Mouse (Mus musculus): Measurements from ENCODE around the gene Lrfn1. TPM values are rescaled to one million over a fixed set of nuclear protein-coding genes. Genes with fewer than 3 reads are reported as not detected.

Lrfn1 gene
- polyA plus RNA-seq, 1 experiment from 2014 or later: 0.97 TPM

DNA sequence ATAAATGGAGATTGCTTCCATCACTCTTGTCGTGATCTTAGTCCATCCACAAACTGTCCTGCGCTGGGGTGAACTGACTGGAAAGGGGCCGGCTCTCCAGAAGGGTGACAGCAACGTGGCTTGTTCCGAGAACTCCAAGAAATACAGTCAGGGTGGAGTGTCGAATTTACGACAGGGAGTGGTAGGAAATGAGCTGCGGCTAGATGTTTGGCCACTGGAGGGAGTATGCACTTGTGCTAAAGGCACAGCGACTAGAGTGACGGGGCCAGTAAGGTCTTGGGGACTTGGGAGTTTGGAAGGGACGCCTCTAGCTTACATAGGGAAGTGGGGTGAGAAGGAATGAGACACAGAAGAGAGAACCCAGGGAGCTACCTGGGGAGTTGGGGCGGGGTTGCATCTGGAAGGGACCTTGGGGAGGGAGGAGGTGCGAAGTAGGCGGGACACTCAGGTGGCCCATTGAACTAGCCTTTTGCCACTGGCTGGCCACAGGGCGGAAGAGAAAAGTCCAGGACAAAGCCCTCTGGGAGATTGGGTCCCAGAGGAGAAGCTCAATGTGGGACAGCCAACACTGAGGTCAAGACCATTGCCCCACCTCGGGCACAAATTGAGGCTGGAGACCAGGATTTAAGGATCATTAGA, 14.7 kb upstream of the Lrfn1 start, which contains the start of gene Gmfg:
Gene Gmfg (plus strand): TSS at position 516 of the 639 bp plus-strand sequence.
- Histone ChIP-seq H3K36me3 (ENCODE audit: insufficient read depth, low read length) (no peaks in the 10 kb centered on the region), H3K27ac (ENCODE audit: low read length) (peak within 1 kb of the TSS; percentile 94), H3K9ac (replicated peaks; ENCODE audit: low read depth) (peak within 1 kb of the TSS; percentile 48; the same call in 1 of the 2 replicates), H3K27me3 (replicated peaks; ENCODE audit: insufficient read depth, low read length) (no peaks in the 10 kb centered on the region), H3K9me3 (ENCODE audit: low read length) (no peaks in the 10 kb centered on the region), H3K4me1 (ENCODE audit: insufficient read depth, low read depth, low read length) (peaks cover 17% of the 10 kb centered on the region; the same call in 1 of the 2 replicates), H3K4me3 (ENCODE audit: low read depth, low read length) (peak within 1 kb of the TSS; percentile 77), H3K4me2 (replicated peaks; ENCODE audit: low read depth, low read length) (peak within 1 kb of the TSS; percentile 70)
- DNase-seq (ENCODE audit: low spot score) (peak; percentile 96), ATAC-seq (peak; percentile 53)
- 2% methylated on average over 15 of the region's 16 CpGs for whole genome bisulfite sequencing
- TF ChIP-seq CTCF (IDR thresholded peaks at IDR 0.05) (peak; percentile 90), EP300 (IDR thresholded peaks at IDR 0.05) (peak; percentile 67; the same call in 1 of the 2 replicates)

DNA sequence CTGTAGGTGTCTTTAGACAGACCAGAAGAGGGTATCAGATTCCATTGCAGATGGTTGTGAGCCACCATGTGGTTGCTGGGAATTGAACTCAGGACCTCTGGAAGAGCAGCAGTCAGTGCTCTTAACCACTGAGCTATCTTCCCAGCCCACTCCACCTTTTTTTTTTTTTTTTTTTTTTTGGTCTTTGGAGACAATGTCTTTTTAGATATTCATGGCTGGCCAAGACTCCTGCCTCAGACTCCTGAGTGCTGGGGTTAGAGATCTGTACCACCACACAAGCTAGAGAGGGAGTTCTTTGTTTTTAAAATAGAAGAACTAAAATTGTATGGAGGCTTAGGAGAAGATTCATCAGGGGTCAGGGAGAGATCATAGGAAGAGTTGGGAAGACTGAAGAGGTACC, 13.8 kb upstream of the Lrfn1 start:
- no peaks in the 10 kb centered on the region for H3K9me3 ChIP-seq (ENCODE audit: low read length)
- H3K27ac ChIP-seq (ENCODE audit: low read length): no peak overlapping the region
- DNase-seq (ENCODE audit: low spot score) (no peak), ATAC-seq (no peak)
- no peak overlapping the region for H3K4me3 ChIP-seq (ENCODE audit: low read depth, low read length)
- no peak for TF ChIP-seq EP300 (IDR thresholded peaks at IDR 0.05)
- TF ChIP-seq CTCF (IDR thresholded peaks at IDR 0.05): no peak
- no peaks in the 10 kb centered on the region for H3K27me3 ChIP-seq (replicated peaks; ENCODE audit: insufficient read depth, low read length)
- H3K9ac ChIP-seq (replicated peaks; ENCODE audit: low read depth): no peak overlapping the region
- H3K36me3 ChIP-seq (ENCODE audit: insufficient read depth, low read length): no peaks in the 10 kb centered on the region
- H3K4me1 ChIP-seq (ENCODE audit: insufficient read depth, low read depth, low read length): peaks cover 17% of the 10 kb centered on the region; the same call in 1 of the 2 replicates
- no peak overlapping the region for H3K4me2 ChIP-seq (replicated peaks; ENCODE audit: low read depth, low read length)

DNA sequence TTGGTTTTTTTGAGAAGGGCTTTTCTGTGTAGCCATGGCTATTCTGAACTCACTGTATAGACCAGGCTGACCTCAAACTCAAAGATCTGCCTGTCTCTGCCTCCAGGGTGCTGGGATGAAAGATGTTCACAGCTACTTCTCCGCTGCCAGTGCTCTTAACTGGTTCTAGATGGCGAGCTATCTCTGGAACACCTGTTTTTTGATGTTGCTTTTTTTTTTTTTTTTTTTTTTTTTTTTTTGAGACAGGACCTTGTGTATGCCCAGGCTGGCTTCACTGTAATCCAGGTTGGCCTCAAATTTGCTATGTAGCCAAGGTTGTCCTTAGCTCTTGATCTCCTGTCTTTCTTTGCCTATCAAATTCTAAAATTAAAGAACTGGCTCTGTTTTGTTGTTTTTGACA, 13.0 kb upstream of the Lrfn1 start:
- H3K27me3 ChIP-seq (replicated peaks; ENCODE audit: insufficient read depth, low read length): no peaks in the 10 kb centered on the region
- peaks cover 17% of the 10 kb centered on the region; the same call in 1 of the 2 replicates for H3K4me1 ChIP-seq (ENCODE audit: insufficient read depth, low read depth, low read length)
- TF ChIP-seq CTCF (IDR thresholded peaks at IDR 0.05) (no peak), EP300 (IDR thresholded peaks at IDR 0.05) (no peak)
- 60% methylated on average over 2 of the region's 2 CpGs for WGBS
- H3K27ac ChIP-seq (ENCODE audit: low read length): no peak overlapping the region
- no peak overlapping the region for H3K4me3 ChIP-seq (ENCODE audit: low read depth, low read length)
- DNase-seq (ENCODE audit: low spot score) (no peak), ATAC-seq (no peak)
- H3K9ac ChIP-seq (replicated peaks; ENCODE audit: low read depth): no peak overlapping the region
- H3K36me3 ChIP-seq (ENCODE audit: insufficient read depth, low read length): no peaks in the 10 kb centered on the region
- H3K4me2 ChIP-seq (replicated peaks; ENCODE audit: low read depth, low read length): no peak overlapping the region
- H3K9me3 ChIP-seq (ENCODE audit: low read length): no peaks in the 10 kb centered on the region

GRCm38 (mm10) chr7:28440739-28441138, 11.0 kb upstream of the Lrfn1 start:
- DNase-seq (ENCODE audit: low spot score) (peak; percentile 84), ATAC-seq (no peak)
- Histone ChIP-seq H3K9ac (replicated peaks; ENCODE audit: low read depth) (no peak overlapping the region), H3K36me3 (ENCODE audit: insufficient read depth, low read length) (no peaks in the 10 kb centered on the region), H3K9me3 (ENCODE audit: low read length) (no peaks in the 10 kb centered on the region), H3K27me3 (replicated peaks; ENCODE audit: insufficient read depth, low read length) (no peaks in the 10 kb centered on the region), H3K4me2 (replicated peaks; ENCODE audit: low read depth, low read length) (peak overlapping the region; percentile 28; the same call in 1 of the 2 replicates), H3K27ac (ENCODE audit: low read length) (peak overlapping the region; percentile 77), H3K4me1 (ENCODE audit: insufficient read depth, low read depth, low read length) (peaks cover 5% of the 10 kb centered on the region; the same call in 1 of the 2 replicates), H3K4me3 (ENCODE audit: low read depth, low read length) (no peak overlapping the region; the same call in 1 of the 2 replicates)
- TF ChIP-seq CTCF (IDR thresholded peaks at IDR 0.05) (no peak), EP300 (IDR thresholded peaks at IDR 0.05) (peak; percentile 85)
- 41% methylated on average over 2 of the region's 2 CpGs for WGBS

DNA sequence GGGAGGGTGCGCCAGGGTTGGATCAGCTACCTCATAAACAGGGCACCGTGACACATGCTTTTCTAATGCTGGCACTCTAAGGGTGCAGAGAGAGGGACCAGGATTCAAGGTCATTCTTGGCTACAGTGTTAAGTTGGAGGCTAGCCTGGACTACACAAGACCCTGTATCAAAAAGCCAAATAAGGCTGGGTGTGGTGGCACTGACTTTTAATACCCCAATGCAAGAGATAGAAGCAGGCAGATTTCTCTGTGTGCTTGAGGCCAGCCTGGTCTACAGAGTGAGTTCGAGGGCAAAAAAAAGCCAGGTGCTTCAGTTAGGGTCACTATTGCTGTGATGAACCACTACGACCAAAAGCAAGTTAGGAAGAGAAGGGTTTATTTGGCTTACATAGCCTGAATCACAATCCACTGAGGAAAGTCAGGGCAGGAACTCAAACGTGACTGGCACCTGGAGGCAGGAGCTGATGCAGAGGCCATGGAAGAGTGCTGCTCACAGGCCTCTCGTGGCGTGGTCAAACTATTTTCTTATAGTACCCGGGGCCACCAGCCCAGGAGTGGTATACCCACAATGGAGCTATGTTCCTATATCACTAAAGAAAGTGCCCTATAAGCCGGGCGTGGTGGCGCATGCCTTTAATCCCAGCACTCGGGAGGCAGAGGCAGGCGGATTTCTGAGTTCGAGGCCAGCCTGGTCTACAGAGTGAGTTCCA, 9.8 kb upstream of the Lrfn1 start:
- Histone ChIP-seq H3K27ac (ENCODE audit: low read length) (peak overlapping the region; percentile 8), H3K27me3 (replicated peaks; ENCODE audit: insufficient read depth, low read length) (no peaks in the 10 kb centered on the region), H3K36me3 (ENCODE audit: insufficient read depth, low read length) (no peaks in the 10 kb centered on the region), H3K9ac (replicated peaks; ENCODE audit: low read depth) (no peak overlapping the region), H3K9me3 (ENCODE audit: low read length) (no peaks in the 10 kb centered on the region), H3K4me1 (ENCODE audit: insufficient read depth, low read depth, low read length) (peaks cover 5% of the 10 kb centered on the region; the same call in 1 of the 2 replicates), H3K4me3 (ENCODE audit: low read depth, low read length) (no peak overlapping the region), H3K4me2 (replicated peaks; ENCODE audit: low read depth, low read length) (no peak overlapping the region)
- WGBS: 80% methylated on average over 14 of the region's 14 CpGs
- ATAC-seq (no peak), DNase-seq (ENCODE audit: low spot score) (no peak)
- TF ChIP-seq EP300 (IDR thresholded peaks at IDR 0.05): no peak
- no peak for TF ChIP-seq CTCF (IDR thresholded peaks at IDR 0.05)

GRCm38 (mm10) chr7:28442688-28443087, 9.1 kb upstream of the Lrfn1 start:
- Histone ChIP-seq H3K9me3 (ENCODE audit: low read length) (no peaks in the 10 kb centered on the region), H3K4me1 (ENCODE audit: insufficient read depth, low read depth, low read length) (no peaks in the 10 kb centered on the region), H3K27me3 (replicated peaks; ENCODE audit: insufficient read depth, low read length) (no peaks in the 10 kb centered on the region), H3K4me3 (ENCODE audit: low read depth, low read length) (no peak overlapping the region), H3K27ac (ENCODE audit: low read length) (0 out of 2 replicates have a peak overlapping the region, but pooled peaks have one; percentile 1), H3K4me2 (replicated peaks; ENCODE audit: low read depth, low read length) (0 out of 2 replicates have a peak overlapping the region, but pooled peaks have one; percentile 14), H3K9ac (replicated peaks; ENCODE audit: low read depth) (no peak overlapping the region), H3K36me3 (ENCODE audit: insufficient read depth, low read length) (no peaks in the 10 kb centered on the region)
- DNase-seq (ENCODE audit: low spot score): peak; percentile 79
- peak; percentile 59 for ATAC-seq
- WGBS: 22% methylated on average over 4 of the region's 4 CpGs
- TF ChIP-seq CTCF (IDR thresholded peaks at IDR 0.05): no peak
- no peak for TF ChIP-seq EP300 (IDR thresholded peaks at IDR 0.05)
